Mouse (Mus musculus) brain, embryonic 14.5 days (tissue): ENCODE measurements around the gene Olfr194. TPM values are rescaled to one million over a fixed set of nuclear protein-coding genes. Genes with fewer than 3 reads are reported as not detected.

Source experiments
- DNase-seq: peaks from one replicate; pipeline ENCODE4 v3.0.0-alpha.2; 2011; ENCODE audit warnings: low read depth
- CTCF ChIP-seq: fragments of 200-500 bp; IDR thresholded peaks from 2 replicates; pipeline ENCODE4 v1.5.1; 2012; ENCODE audit warnings: inconsistent platforms, mild to moderate bottlenecking, moderate library complexity, borderline replicate concordance; ENCODE audit not compliant: insufficient read depth, insufficient read length; ENCODE audit errors: extremely low read depth
- POLR2A ChIP-seq: fragments of 200-500 bp; IDR thresholded peaks from 2 replicates; pipeline ENCODE4 v1.6.1; 2012; ENCODE audit warnings: mild to moderate bottlenecking, inconsistent platforms, borderline replicate concordance; ENCODE audit not compliant: poor library complexity, insufficient read depth, insufficient read length, severe bottlenecking; ENCODE audit errors: extremely low read depth
- polyA plus RNA-seq: library from polyadenylated mRNA; depleted of rRNA; stranded (reverse); fragments of >200 nt; gene quantifications from 2 replicates; pipeline ENCODE4 v1.2.3, GENCODE M21; 2012; rRNA removed

Gene Olfr194
- polyA plus RNA-seq, 1 experiment = not detected

GRCm38 (mm10) chr16:59071755-59072154 lies 49.1 kb downstream of the Olfr194 start:
- no peak for DNase-seq
- TF ChIP-seq CTCF (no peak), POLR2A (no peak)

Other genes starting within 250 kb of the Olfr194 start
- not detected in 2 replicates for gene Olfr177, start 246.3 kb downstream of the Olfr194 start, polyA plus RNA-seq
- gene Olfr178, start 229.0 kb downstream of the Olfr194 start, polyA plus RNA-seq = not detected in 2 replicates
- gene Olfr181, start 192.3 kb downstream of the Olfr194 start, polyA plus RNA-seq = not detected in 2 replicates
- gene Olfr180, start 191.7 kb downstream of the Olfr194 start, polyA plus RNA-seq = not detected in 2 replicates
- gene Olfr183, start 125.7 kb downstream of the Olfr194 start, polyA plus RNA-seq = not detected in 2 replicates
- gene Olfr186, start 90.8 kb downstream of the Olfr194 start, polyA plus RNA-seq = not detected in 2 replicates
- not detected in 2 replicates for gene Olfr187, start 81.3 kb downstream of the Olfr194 start, polyA plus RNA-seq
- not detected in 2 replicates for gene Olfr190, start 43.1 kb downstream of the Olfr194 start, polyA plus RNA-seq
- not detected in 2 replicates for gene Olfr191, start 31.2 kb downstream of the Olfr194 start, polyA plus RNA-seq
- not detected in 2 replicates for gene Olfr193, start 9.2 kb downstream of the Olfr194 start, polyA plus RNA-seq
- not detected in 2 replicates for gene Olfr195, start 26.0 kb upstream of the Olfr194 start, polyA plus RNA-seq
- gene Olfr196, start 49.4 kb upstream of the Olfr194 start, polyA plus RNA-seq = not detected in 2 replicates
- gene Olfr198, start 82.5 kb upstream of the Olfr194 start, polyA plus RNA-seq = not detected in 2 replicates
- not detected in 2 replicates for gene Olfr199, start 98.7 kb upstream of the Olfr194 start, polyA plus RNA-seq
- gene Olfr201, start 151.6 kb upstream of the Olfr194 start, polyA plus RNA-seq = not detected in 2 replicates
- not detected in 2 replicates for gene Olfr202, start 165.7 kb upstream of the Olfr194 start, polyA plus RNA-seq
- gene Olfr203, start 177.8 kb upstream of the Olfr194 start, polyA plus RNA-seq = not detected in 2 replicates
- not detected in 2 replicates for gene Olfr204, start 197.2 kb upstream of the Olfr194 start, polyA plus RNA-seq
- not detected in 2 replicates for gene Olfr205, start 210.1 kb upstream of the Olfr194 start, polyA plus RNA-seq
- not detected in 2 replicates for gene Olfr206, start 228.2 kb upstream of the Olfr194 start, polyA plus RNA-seq
- not detected in 2 replicates for gene Olfr209, start 242.9 kb upstream of the Olfr194 start, polyA plus RNA-seq